Mouse (Mus musculus) ES-Bruce4 (cell line): ENCODE results near the gene Xrcc1.

Experiments
- CTCF ChIP-seq: IDR thresholded peaks from one replicate; pipeline ENCODE4 v1.8.1; 2011; ENCODE audit warnings: low read depth, low read length
- EP300 ChIP-seq: IDR thresholded peaks from 2 replicates; pipeline ENCODE4 v1.6.1; 2011; ENCODE audit warnings: low read depth, low read length; ENCODE audit not compliant: insufficient read depth
- POLR2A ChIP-seq: IDR thresholded peaks from one replicate; pipeline ENCODE4 v1.8.1; 2011; ENCODE audit warnings: low read length; ENCODE audit not compliant: insufficient read depth

GRCm38 (mm10) chr7:24546634-24547389 lies 723 bp downstream of the Xrcc1 start:
- no peak for TF ChIP-seq CTCF
- no peak for TF ChIP-seq EP300
- peak; percentile 40 for TF ChIP-seq POLR2A
